Mouse (Mus musculus) heart, postnatal 14 days (tissue): ENCODE results near the gene M1ap. TPM values are rescaled to one million over a fixed set of nuclear protein-coding genes. Genes with fewer than 3 reads are reported as not detected.

ENCODE experiments used
- DNase-seq, 2 experiments: peaks; one replicate each; pipeline ENCODE4 v3.0.0; 2021 to 2022
- intact Hi-C: fragments of 180-260 bp; cut with DNase I; formaldehyde crosslinking; loops from one replicate; pipeline ENCODE4 v1.15.1; 2025
- long read RNA-seq, 2 experiments: library from polyadenylated mRNA; stranded (forward); transcript quantifications; one replicate each; pipeline ENCODE4 v2.0.0; 2021
- total RNA-seq, 2 experiments: library from RNA; stranded (reverse); gene quantifications; 2 replicates each; pipeline ENCODE4 v1.2.3; 2021

The M1ap gene
- total RNA-seq: under 1 TPM in 1 of 2 experiments, not detected in 1; 0.14 TPM
- long read RNA-seq, experiment 1: 0 reads
- long read RNA-seq, experiment 2: 0 reads

DNA sequence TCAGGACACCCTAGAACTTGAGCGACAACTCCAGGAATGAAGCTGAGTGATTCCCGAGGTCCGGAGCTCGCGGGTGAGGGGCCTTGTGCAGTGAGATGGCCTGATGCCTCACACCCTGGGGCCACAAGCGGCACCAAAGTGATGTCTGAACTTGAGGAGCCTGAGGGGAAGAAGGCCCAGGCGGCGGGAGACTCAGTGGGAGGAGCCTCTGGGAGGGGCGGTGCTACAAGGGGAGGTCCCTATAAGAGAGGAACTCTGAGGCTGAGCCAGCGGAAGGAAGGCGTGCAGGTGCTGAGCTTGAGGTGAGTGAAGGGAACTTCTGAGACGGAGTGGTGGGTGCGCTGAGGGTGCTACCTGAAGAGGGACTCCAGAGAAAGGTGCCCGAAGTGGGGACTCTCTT lies at the start of gene M1ap:
M1ap (plus strand) TSS at position 252 of the 400 bp plus-strand sequence.
- intact Hi-C loops: no loop called here
- DNase-seq: no peak

- intact Hi-C loops: no loop called here
- DNase-seq: no peak
These were observed 49.4 kb upstream of the M1ap start for GRCm38 (mm10) chr6:82897311-82897710.

- DNase-seq: no peak
- intact Hi-C loops: no loop called here
These were observed 48.5 kb upstream of the M1ap start for GRCm38 (mm10) chr6:82898227-82898626.

- no peak for DNase-seq
- intact Hi-C loops: no loop called here
These were observed 48.0 kb upstream of the M1ap start for GRCm38 (mm10) chr6:82898745-82899144.

DNA sequence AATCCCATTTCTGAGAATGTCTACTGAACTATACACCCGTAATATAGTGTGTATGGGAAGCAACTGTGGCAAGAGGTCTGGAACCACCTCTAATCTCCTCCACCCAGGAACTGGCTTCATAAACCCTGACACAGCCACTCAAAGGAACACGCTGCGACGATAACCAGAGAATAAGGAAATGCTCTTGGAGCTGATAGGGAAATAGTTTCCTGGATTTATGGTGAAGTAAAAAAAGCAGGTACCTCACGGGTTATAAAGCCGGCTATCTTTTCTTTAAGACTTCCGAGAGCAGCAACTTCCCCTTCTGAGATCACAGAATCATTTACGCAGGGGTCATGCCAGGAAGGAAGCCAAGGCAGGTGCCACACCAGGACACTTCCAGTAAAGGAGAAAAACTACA lies 44.1 kb upstream of the M1ap start:
- DNase-seq: no peak

DNA sequence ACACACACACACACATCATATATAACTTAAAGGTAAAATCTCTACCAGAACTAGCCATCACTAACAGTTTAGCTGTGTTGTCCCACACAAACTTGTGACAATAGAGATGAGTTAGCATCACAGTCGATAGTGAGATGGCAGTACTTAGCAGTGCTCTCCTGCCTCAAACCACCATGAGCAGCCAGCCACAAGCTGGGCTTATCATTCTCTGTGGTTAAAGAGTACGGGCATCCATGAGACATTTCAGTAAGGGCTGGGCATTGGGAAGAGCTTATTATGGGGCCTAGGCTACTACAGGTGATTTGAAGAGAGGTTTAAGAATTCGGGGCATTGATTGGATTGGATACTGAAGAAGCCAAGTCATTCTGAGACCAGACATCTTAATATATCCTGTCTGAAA lies 39.7 kb upstream of the M1ap start:
- DNase-seq: no peak
- intact Hi-C loops: no loop called here

More for the DNA sequence above, 44.1 kb upstream of the M1ap start:
- intact Hi-C loops: no loop called here

GRCm38 (mm10) chr6:82908034-82908433 lies 38.7 kb upstream of the M1ap start:
- intact Hi-C loops: loop anchor here (2.0 kb wide), 1 partner anchor 63 kb away; no protein-coding TSS in a partner anchor
- no peak for DNase-seq

GRCm38 (mm10) chr6:82909136-82909855 lies 37.4 kb upstream of the M1ap start:
- intact Hi-C loops: loop anchor here (2.0 kb wide), 1 partner anchor 62 kb away; no protein-coding TSS in a partner anchor
- peak in 1 of 2 experiments; percentile 16 for DNase-seq

DNA sequence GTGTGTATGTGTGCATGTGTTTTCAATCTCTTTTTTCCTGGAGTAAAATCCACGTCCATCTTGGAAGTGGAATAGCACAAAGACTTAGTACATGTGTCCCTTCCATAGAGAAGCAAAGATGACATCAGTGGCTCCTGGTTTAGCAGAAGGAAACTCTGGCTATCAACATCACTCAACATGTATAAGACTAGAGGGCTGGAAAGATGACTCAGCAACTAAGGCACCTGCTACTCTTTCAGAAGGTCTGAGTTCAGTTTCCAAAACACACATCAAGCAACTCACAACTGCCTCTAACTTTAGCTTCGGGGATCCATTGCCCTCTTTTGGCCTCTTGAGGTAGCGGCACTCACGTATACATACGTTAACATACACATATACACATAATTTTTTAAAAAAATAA lies 35.4 kb upstream of the M1ap start:
- intact Hi-C loops: no loop called here
- DNase-seq: no peak

DNA sequence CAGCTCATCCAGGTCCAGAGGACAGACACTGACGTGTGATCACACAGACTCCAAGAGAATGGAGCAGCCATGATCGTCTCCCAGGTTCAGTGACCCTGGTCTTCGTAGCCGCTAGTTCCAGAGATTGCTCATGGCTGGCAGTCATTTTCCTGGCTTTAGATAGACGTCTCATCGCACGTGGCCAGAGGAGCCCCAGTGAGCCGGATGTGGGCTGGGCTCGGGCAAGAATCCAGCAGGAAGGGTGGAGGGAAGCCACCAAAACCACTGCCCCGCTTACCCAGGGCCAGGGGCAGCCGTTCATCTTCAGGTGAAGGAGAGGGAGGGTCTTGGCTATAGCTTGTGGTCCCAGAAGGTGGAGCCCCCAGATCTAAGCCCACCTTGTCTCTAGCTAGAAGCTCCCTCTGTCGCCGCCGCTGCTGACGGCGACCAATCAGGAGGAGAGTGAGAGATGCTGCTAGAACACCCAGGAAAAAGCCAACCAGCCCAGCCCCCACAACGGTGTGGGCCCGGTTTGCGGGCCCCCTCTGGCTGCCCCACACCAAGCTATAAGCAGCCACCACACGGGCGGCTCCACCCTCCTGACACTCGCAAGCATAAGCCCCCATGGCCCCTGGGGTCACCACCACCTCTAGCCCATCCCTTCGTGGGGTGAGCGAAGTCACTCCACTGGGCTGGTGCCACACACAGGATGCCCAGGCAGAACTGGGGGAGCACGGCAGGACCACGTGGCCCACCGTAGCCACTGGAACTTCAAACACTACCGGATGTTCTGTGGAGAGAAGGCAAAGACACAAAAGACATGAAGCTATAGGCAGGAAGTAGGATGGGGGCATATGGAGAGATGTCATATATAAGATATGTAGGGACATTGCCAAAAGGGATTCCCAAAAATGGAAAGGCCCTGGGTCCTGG lies 33.1 kb upstream of the M1ap start:
- peak; percentile 13 to 27 for DNase-seq
- intact Hi-C loops: no loop called here

DNA sequence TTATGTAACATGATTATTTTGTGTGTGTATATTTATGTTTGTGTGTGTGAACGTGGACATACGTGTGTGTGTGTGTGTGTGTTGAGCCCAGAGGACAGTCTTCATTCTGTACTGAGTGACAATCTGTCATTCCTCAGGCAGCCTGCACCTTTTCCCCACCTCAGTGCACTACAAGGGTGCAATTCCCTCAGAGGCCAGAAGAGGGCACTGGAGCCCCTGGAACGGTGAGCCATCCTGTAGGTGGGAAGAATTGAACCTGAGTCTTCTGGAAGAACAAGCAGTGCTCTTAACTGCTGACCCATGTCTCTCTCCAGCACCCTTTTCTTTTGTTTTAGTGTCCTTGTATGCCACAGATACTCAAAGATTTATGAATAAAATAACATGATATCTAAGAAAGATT lies 30.8 kb upstream of the M1ap start:
- intact Hi-C loops: loop anchor here (2.0 kb wide), 1 partner anchor 55 kb away; no protein-coding TSS in a partner anchor

DNA sequence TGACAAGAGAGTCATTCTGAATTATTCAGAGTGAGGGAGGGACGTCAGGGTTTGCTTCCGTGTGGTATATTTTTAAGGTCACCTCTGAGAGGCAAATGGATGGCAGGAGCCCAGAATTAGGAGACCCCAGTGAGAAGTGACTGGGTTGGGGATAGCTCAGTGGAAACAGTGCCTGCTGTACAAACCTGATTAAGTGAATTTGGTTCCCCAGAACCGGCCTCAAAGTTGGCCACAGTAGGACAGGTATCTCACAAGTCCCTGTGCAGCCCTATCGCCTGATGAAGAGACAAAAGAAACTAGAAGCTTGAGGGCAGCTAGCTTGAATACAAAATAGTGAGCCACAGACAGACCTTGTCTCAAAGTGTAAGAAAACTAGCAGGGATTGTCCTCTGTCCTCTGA lies 30.2 kb upstream of the M1ap start:
- no peak for DNase-seq
- intact Hi-C loops: loop anchor here (2.0 kb wide), 1 partner anchor 54 kb away; no protein-coding TSS in a partner anchor

More for the DNA sequence above, 30.8 kb upstream of the M1ap start:
- peak; percentile 47 to 63 for DNase-seq

- intact Hi-C loops: loop anchor here (2.0 kb wide), 1 partner anchor 54 kb away; no protein-coding TSS in a partner anchor
- no peak for DNase-seq
These were observed 29.5 kb upstream of the M1ap start for GRCm38 (mm10) chr6:82917076-82917777.

DNA sequence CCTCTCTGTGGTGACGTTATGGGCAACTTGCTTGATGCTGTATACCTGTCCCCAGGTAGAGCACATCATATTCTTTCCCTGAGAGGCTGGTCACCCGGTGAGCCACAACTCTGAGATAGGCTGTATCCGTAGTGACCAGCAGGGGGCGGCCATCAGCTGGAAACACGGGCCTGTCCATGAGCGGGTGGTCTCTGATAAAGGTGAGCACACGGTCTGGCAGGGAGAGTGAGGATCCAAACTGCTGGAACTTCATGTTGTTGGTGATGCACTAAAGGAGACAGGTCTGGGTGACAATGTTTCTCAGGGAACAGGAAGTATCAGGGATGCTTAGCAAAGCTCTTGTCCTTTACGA lies 28.9 kb upstream of the M1ap start:
- intact Hi-C loops: loop anchor here (2.0 kb wide), 1 partner anchor 53 kb away; no protein-coding TSS in a partner anchor
- peak; percentile 43 to 62 for DNase-seq

GRCm38 (mm10) chr6:82918371-82918770 lies 28.3 kb upstream of the M1ap start:
- no peak for DNase-seq
- intact Hi-C loops: no loop called here

DNA sequence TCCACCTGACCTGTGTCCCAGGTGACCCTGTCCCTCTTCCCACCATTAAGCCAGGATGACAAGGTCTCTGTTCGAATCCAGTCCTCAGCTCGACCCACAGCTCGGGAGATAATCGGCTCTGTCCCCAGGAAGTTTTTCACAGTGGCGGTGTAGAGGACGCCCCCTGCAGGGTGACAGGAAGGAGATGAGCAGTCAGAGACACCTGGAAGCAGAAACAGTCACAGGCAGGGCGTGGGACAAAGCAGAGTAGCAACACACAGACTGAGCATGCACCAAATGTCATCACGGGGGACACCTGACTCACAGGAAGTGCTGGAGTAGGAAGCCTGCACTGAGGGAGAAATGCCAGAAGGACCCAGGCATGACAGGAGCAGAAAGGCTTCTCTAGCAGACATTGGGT lies 27.2 kb upstream of the M1ap start:
- no peak for DNase-seq
- intact Hi-C loops: no loop called here

GRCm38 (mm10) chr6:82921426-82922224 lies 25.1 kb upstream of the M1ap start:
- DNase-seq: no peak
- intact Hi-C loops: no loop called here

DNA sequence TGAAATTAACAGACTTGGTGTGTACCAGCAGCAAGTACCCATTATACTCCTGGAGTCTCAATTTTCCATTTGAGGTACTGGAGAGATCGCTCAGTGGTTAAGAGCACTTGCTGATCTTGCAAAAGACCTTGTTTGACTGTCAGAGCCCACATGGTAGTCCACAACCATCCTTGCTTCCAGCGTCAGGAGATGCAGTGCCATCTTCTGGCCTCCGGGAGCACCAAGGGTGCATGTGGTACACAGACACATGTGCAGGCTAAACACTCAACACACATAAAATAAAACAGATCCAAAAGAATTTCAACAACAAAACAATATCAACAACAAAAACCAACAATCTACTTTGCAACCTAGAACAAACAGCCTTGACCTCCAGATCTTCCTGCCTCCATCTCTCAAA lies 21.7 kb upstream of the M1ap start:
- DNase-seq: no peak
- intact Hi-C loops: no loop called here

DNA sequence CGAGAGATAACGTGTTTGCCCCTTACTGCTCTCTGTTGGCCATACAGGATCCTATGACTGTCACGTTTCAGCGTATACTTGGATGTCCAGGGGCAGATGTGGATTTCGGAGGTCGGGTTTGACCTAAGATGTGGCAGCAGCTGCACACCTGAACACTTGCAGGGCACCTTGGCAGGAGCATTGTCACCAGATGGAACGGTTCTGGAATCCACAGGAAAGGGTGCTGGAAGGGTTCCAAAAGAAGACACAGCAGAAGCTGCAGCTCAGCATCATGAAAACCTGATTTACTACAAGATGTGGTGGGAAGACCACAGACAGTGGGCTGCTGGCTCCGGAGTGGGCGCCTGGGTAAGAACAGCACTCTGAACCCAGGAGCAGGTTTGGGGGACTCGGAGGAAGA lies 20.6 kb upstream of the M1ap start:
- intact Hi-C loops: no loop called here
- DNase-seq: no peak

- intact Hi-C loops: no loop called here
- no peak for DNase-seq
These were observed 20.2 kb upstream of the M1ap start for GRCm38 (mm10) chr6:82926528-82926927.
